Mouse (Mus musculus): ENCODE results near the gene Nabp1. TPM values are rescaled to one million over a fixed set of nuclear protein-coding genes. Genes with fewer than 3 reads are reported as not detected.

The Nabp1 gene
- total and polyA plus RNA-seq, 3 experiments = 7.8 to 214 (median 75.8) TPM

DNA sequence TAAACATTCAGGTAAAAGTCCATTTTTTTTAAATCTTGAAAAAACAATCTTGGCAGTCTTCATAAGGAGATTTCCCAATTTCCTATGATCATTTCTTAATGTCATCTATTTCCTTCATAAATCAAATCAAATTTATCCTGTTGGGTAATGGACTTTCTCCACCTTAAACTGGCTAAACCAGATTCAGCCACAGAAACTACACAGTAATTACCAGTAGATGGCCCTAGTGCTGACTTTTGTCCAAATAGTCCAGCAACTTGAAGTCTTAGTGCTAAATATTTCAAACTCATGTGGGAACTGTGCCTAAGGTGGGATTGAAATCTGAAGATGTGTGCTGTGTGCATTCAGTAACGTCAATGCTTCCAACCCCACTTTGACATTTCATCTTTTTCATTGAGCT is 11.8 kb downstream of the Nabp1 start:
- DNase-seq (ENCODE audit: low spot score) (no peak), ATAC-seq (ENCODE audit: extremely low read depth, insufficient number of reproducible peaks, low FRiP score, poor library complexity, severe bottlenecking) (peak; percentile 51; the same call in 1 of the 2 replicates)
- H3K9me3 ChIP-seq (replicated peaks) = no peaks in the 10 kb centered on the region
- 0 out of 2 replicates have a peak, but pooled peaks cover 2% of the 10 kb centered on the region for H3K4me1 ChIP-seq (ENCODE audit: insufficient read depth, low read depth, low read length)
- no peak overlapping the region for H3K4me3 ChIP-seq (ENCODE audit: low read depth, low read length)
- H3K36me3 ChIP-seq (replicated peaks) = peaks cover 30% of the 10 kb centered on the region
- TF ChIP-seq GATA1 (IDR thresholded peaks at IDR 0.05; ENCODE audit: borderline replicate concordance, low read length) = no peak
- TF ChIP-seq POLR2AphosphoS5 (IDR thresholded peaks at IDR 0.05; ENCODE audit: insufficient replicate concordance, low read depth, low read length) = no peak
- no peak for TF ChIP-seq TAL1 (conservative IDR thresholded peaks at IDR 0.05; ENCODE audit: low read depth, low read length)
- TF ChIP-seq CTCF (IDR thresholded peaks at IDR 0.05; ENCODE audit: low read depth, low read length) = no peak
- TF ChIP-seq GATA2 (IDR thresholded peaks at IDR 0.05; ENCODE audit: borderline replicate concordance, low read depth, low read length) = no peak
- peaks cover 7% of the 10 kb centered on the region for H3K27me3 ChIP-seq (ENCODE audit: insufficient read depth, low read length)

DNA sequence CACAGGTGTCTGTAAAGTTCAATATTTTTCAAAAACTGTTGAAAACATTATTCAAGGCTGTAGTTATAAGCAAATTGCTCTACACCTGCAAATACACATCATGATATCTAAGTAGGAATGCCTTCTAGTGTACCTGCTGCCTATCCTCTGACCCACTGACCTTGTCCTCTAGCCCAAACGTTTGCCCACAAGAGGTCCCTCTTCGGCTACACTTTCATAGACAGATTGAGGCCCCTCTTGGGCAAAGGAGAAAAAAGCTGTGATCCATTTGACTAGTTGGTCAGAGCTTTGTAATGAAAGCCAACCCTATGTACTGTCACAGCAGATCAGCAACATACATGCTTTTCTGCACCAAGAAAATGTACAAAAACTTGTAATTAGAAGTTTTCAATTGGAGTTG is 12.9 kb downstream of the Nabp1 start:
- DNase-seq (ENCODE audit: low spot score) (no peak), ATAC-seq (ENCODE audit: extremely low read depth, insufficient number of reproducible peaks, low FRiP score, poor library complexity, severe bottlenecking) (no peak)
- no peaks in the 10 kb centered on the region for H3K9me3 ChIP-seq (replicated peaks)
- peaks cover 7% of the 10 kb centered on the region for H3K27me3 ChIP-seq (ENCODE audit: insufficient read depth, low read length)
- H3K36me3 ChIP-seq (replicated peaks) = peaks cover 20% of the 10 kb centered on the region
- H3K4me3 ChIP-seq (ENCODE audit: low read depth, low read length) = no peak overlapping the region
- TF ChIP-seq GATA1 (IDR thresholded peaks at IDR 0.05; ENCODE audit: borderline replicate concordance, low read length) (no peak), TAL1 (conservative IDR thresholded peaks at IDR 0.05; ENCODE audit: low read depth, low read length) (no peak), POLR2AphosphoS5 (IDR thresholded peaks at IDR 0.05; ENCODE audit: insufficient replicate concordance, low read depth, low read length) (no peak), CTCF (IDR thresholded peaks at IDR 0.05; ENCODE audit: low read depth, low read length) (no peak), GATA2 (IDR thresholded peaks at IDR 0.05; ENCODE audit: borderline replicate concordance, low read depth, low read length) (no peak)
- no peaks in the 10 kb centered on the region for H3K4me1 ChIP-seq (ENCODE audit: insufficient read depth, low read depth, low read length)

- H3K4me3 ChIP-seq (ENCODE audit: low read depth, low read length) = no peak overlapping the region
- peaks cover 7% of the 10 kb centered on the region for H3K4me1 ChIP-seq (ENCODE audit: insufficient read depth, low read depth, low read length)
- peaks cover 3% of the 10 kb centered on the region for H3K36me3 ChIP-seq (replicated peaks)
- no peaks in the 10 kb centered on the region for H3K9me3 ChIP-seq (replicated peaks)
- ATAC-seq (ENCODE audit: extremely low read depth, insufficient number of reproducible peaks, low FRiP score, poor library complexity, severe bottlenecking) (no peak), DNase-seq (ENCODE audit: low spot score) (no peak)
- H3K27me3 ChIP-seq (ENCODE audit: insufficient read depth, low read length) = peaks cover 15% of the 10 kb centered on the region
- TF ChIP-seq GATA1 (IDR thresholded peaks at IDR 0.05; ENCODE audit: borderline replicate concordance, low read length) = no peak
- TF ChIP-seq POLR2AphosphoS5 (IDR thresholded peaks at IDR 0.05; ENCODE audit: insufficient replicate concordance, low read depth, low read length) = no peak
- no peak for TF ChIP-seq CTCF (IDR thresholded peaks at IDR 0.05; ENCODE audit: low read depth, low read length)
- no peak for TF ChIP-seq GATA2 (IDR thresholded peaks at IDR 0.05; ENCODE audit: borderline replicate concordance, low read depth, low read length)
- TF ChIP-seq TAL1 (conservative IDR thresholded peaks at IDR 0.05; ENCODE audit: low read depth, low read length) = no peak
These were observed 15.2 kb downstream of the Nabp1 start for GRCm38 (mm10) chr1:51463038-51463437.

- Histone ChIP-seq H3K27me3 (ENCODE audit: insufficient read depth, low read length) (peaks cover 23% of the 10 kb centered on the region), H3K36me3 (replicated peaks) (no peaks in the 10 kb centered on the region), H3K4me3 (ENCODE audit: low read depth, low read length) (no peak overlapping the region), H3K4me1 (ENCODE audit: insufficient read depth, low read depth, low read length) (peaks cover 7% of the 10 kb centered on the region), H3K9me3 (replicated peaks) (no peaks in the 10 kb centered on the region)
- TF ChIP-seq GATA2 (IDR thresholded peaks at IDR 0.05; ENCODE audit: borderline replicate concordance, low read depth, low read length) (no peak), CTCF (IDR thresholded peaks at IDR 0.05; ENCODE audit: low read depth, low read length) (peak; percentile 79)
- ATAC-seq (ENCODE audit: extremely low read depth, insufficient number of reproducible peaks, low FRiP score, poor library complexity, severe bottlenecking) = peak; percentile 69
- peak; percentile 48 for DNase-seq (ENCODE audit: low spot score)
These were observed 19.3 kb downstream of the Nabp1 start for GRCm38 (mm10) chr1:51458731-51459450.

- H3K4me1 ChIP-seq (ENCODE audit: insufficient read depth, low read depth, low read length) = peaks cover 7% of the 10 kb centered on the region
- DNase-seq (ENCODE audit: low spot score) (no peak), ATAC-seq (ENCODE audit: extremely low read depth, insufficient number of reproducible peaks, low FRiP score, poor library complexity, severe bottlenecking) (no peak)
- no peak overlapping the region for H3K4me3 ChIP-seq (ENCODE audit: low read depth, low read length)
- TF ChIP-seq POLR2AphosphoS5 (IDR thresholded peaks at IDR 0.05; ENCODE audit: insufficient replicate concordance, low read depth, low read length) (no peak), CTCF (IDR thresholded peaks at IDR 0.05; ENCODE audit: low read depth, low read length) (no peak)
- H3K27me3 ChIP-seq (ENCODE audit: insufficient read depth, low read length) = peaks cover 21% of the 10 kb centered on the region
- H3K36me3 ChIP-seq (replicated peaks) = no peaks in the 10 kb centered on the region
- no peaks in the 10 kb centered on the region for H3K9me3 ChIP-seq (replicated peaks)
These were observed 20.1 kb downstream of the Nabp1 start for GRCm38 (mm10) chr1:51458089-51458488.

- ATAC-seq (ENCODE audit: extremely low read depth, insufficient number of reproducible peaks, low FRiP score, poor library complexity, severe bottlenecking) = no peak
- Histone ChIP-seq H3K4me1 (ENCODE audit: insufficient read depth, low read depth, low read length) (peaks cover 14% of the 10 kb centered on the region), H3K9me3 (replicated peaks) (no peaks in the 10 kb centered on the region), H3K36me3 (replicated peaks) (no peaks in the 10 kb centered on the region), H3K27me3 (ENCODE audit: insufficient read depth, low read length) (peaks cover 16% of the 10 kb centered on the region), H3K4me3 (ENCODE audit: low read depth, low read length) (no peak overlapping the region)
- no peak for DNase-seq (ENCODE audit: low spot score)
- TF ChIP-seq TAL1 (conservative IDR thresholded peaks at IDR 0.05; ENCODE audit: low read depth, low read length) = no peak
- no peak for TF ChIP-seq CTCF (IDR thresholded peaks at IDR 0.05; ENCODE audit: low read depth, low read length)
- no peak for TF ChIP-seq GATA1 (IDR thresholded peaks at IDR 0.05; ENCODE audit: borderline replicate concordance, low read length)
- no peak for TF ChIP-seq POLR2AphosphoS5 (IDR thresholded peaks at IDR 0.05; ENCODE audit: insufficient replicate concordance, low read depth, low read length)
- TF ChIP-seq GATA2 (IDR thresholded peaks at IDR 0.05; ENCODE audit: borderline replicate concordance, low read depth, low read length) = no peak
These were observed 21.0 kb downstream of the Nabp1 start for GRCm38 (mm10) chr1:51457249-51457648.

Data from G1E (cell line).